Mouse (Mus musculus): ENCODE measurements at regions not wholly inside any gene's neighbourhood (a gene's known extent, or its start where the extent isn't known, plus 50 kb on each side); places are given as distances from the start of the nearest gene placed in this dataset.
A peak's percentile ranks its signal among the peaks of the same experiment; 100 is the strongest.

- H3K9me3 ChIP-seq (replicated peaks; ENCODE audit: control insufficient read depth, low read length): no peaks in the 10 kb centered on the region
- no peaks in the 10 kb centered on the region for H3K36me3 ChIP-seq (replicated peaks; ENCODE audit: control insufficient read depth, insufficient read depth, low read length)
- no peak overlapping the region for H3K4me2 ChIP-seq (ENCODE audit: low read depth, low read length)
- ATAC-seq (ENCODE audit: insufficient read depth, low read depth) (no peak), DNase-seq (ENCODE audit: low spot score) (no peak)
- no peak overlapping the region for H3K4me3 ChIP-seq (ENCODE audit: low read depth, low read length)
- H3K27ac ChIP-seq (ENCODE audit: low read depth): no peak overlapping the region
- no peaks in the 10 kb centered on the region for H3K4me1 ChIP-seq (ENCODE audit: control insufficient read depth, insufficient read depth)
- no peak for TF ChIP-seq EP300 (IDR thresholded peaks at IDR 0.05; ENCODE audit: low read depth)
- no peak for TF ChIP-seq CTCF (IDR thresholded peaks at IDR 0.05; ENCODE audit: low read depth)
- 36% methylated on average over 1 of the region's 1 CpGs for WGBS
- no peak overlapping the region for H3K9ac ChIP-seq (replicated peaks; ENCODE audit: low read depth, low read length)
- no peaks in the 10 kb centered on the region for H3K27me3 ChIP-seq (ENCODE audit: control insufficient read depth, insufficient read depth, low read length)
Observed at GRCm38 (mm10) chr1:185539458-185539857, 84.8 kb downstream of the Slc30a10 start.

- TF ChIP-seq EP300 (IDR thresholded peaks at IDR 0.05; ENCODE audit: low read depth): no peak
- peak; percentile 64 for TF ChIP-seq CTCF (IDR thresholded peaks at IDR 0.05; ENCODE audit: low read depth)
Observed at GRCm38 (mm10) chr1:185546346-185546745, 91.7 kb downstream of the Slc30a10 start.

GRCm38 (mm10) chr1:185572761-185573530, 118.3 kb downstream of the Slc30a10 start:
- Histone ChIP-seq H3K27ac (ENCODE audit: low read depth) (no peak overlapping the region), H3K4me3 (ENCODE audit: low read depth, low read length) (no peak overlapping the region), H3K9ac (replicated peaks; ENCODE audit: low read depth, low read length) (no peak overlapping the region), H3K4me2 (ENCODE audit: low read depth, low read length) (no peak overlapping the region), H3K36me3 (replicated peaks; ENCODE audit: control insufficient read depth, insufficient read depth, low read length) (no peaks in the 10 kb centered on the region), H3K9me3 (replicated peaks; ENCODE audit: control insufficient read depth, low read length) (no peaks in the 10 kb centered on the region), H3K4me1 (ENCODE audit: control insufficient read depth, insufficient read depth) (no peaks in the 10 kb centered on the region), H3K27me3 (ENCODE audit: control insufficient read depth, insufficient read depth, low read length) (no peaks in the 10 kb centered on the region)
- no peak for TF ChIP-seq EP300 (IDR thresholded peaks at IDR 0.05; ENCODE audit: low read depth)
- no peak for ATAC-seq (ENCODE audit: insufficient read depth, low read depth)
- no peak for DNase-seq (ENCODE audit: low spot score)
- 51% methylated on average over 9 of the region's 9 CpGs for whole genome bisulfite sequencing

More at GRCm38 (mm10) chr1:185546346-185546745, 91.7 kb downstream of the Slc30a10 start:
- Histone ChIP-seq H3K9me3 (replicated peaks; ENCODE audit: control insufficient read depth, low read length) (no peaks in the 10 kb centered on the region), H3K36me3 (replicated peaks; ENCODE audit: control insufficient read depth, insufficient read depth, low read length) (no peaks in the 10 kb centered on the region), H3K9ac (replicated peaks; ENCODE audit: low read depth, low read length) (no peak overlapping the region), H3K4me1 (ENCODE audit: control insufficient read depth, insufficient read depth) (no peaks in the 10 kb centered on the region), H3K27ac (ENCODE audit: low read depth) (no peak overlapping the region), H3K27me3 (ENCODE audit: control insufficient read depth, insufficient read depth, low read length) (no peaks in the 10 kb centered on the region), H3K4me3 (ENCODE audit: low read depth, low read length) (no peak overlapping the region), H3K4me2 (ENCODE audit: low read depth, low read length) (no peak overlapping the region)
- DNase-seq (ENCODE audit: low spot score) (peak; percentile 36), ATAC-seq (ENCODE audit: insufficient read depth, low read depth) (no peak)

GRCm38 (mm10) chr1:185574978-185575377, 120.3 kb downstream of the Slc30a10 start:
- no peaks in the 10 kb centered on the region for H3K27me3 ChIP-seq (ENCODE audit: control insufficient read depth, insufficient read depth, low read length)
- no peaks in the 10 kb centered on the region for H3K4me1 ChIP-seq (ENCODE audit: control insufficient read depth, insufficient read depth)
- TF ChIP-seq EP300 (IDR thresholded peaks at IDR 0.05; ENCODE audit: low read depth) (no peak), CTCF (IDR thresholded peaks at IDR 0.05; ENCODE audit: low read depth) (no peak)
- H3K36me3 ChIP-seq (replicated peaks; ENCODE audit: control insufficient read depth, insufficient read depth, low read length): no peaks in the 10 kb centered on the region
- no peak overlapping the region for H3K4me2 ChIP-seq (ENCODE audit: low read depth, low read length)
- no peaks in the 10 kb centered on the region for H3K9me3 ChIP-seq (replicated peaks; ENCODE audit: control insufficient read depth, low read length)
- DNase-seq (ENCODE audit: low spot score) (no peak), ATAC-seq (ENCODE audit: insufficient read depth, low read depth) (no peak)
- H3K4me3 ChIP-seq (ENCODE audit: low read depth, low read length): no peak overlapping the region
- H3K9ac ChIP-seq (replicated peaks; ENCODE audit: low read depth, low read length): no peak overlapping the region
- no peak overlapping the region for H3K27ac ChIP-seq (ENCODE audit: low read depth)
- 50% methylated on average over 4 of the region's 4 CpGs for WGBS

- 74% methylated on average over 1 of the region's 1 CpGs for WGBS
- no peak for TF ChIP-seq CTCF (IDR thresholded peaks at IDR 0.05; ENCODE audit: low read depth)
- TF ChIP-seq EP300 (IDR thresholded peaks at IDR 0.05; ENCODE audit: low read depth): no peak
- no peaks in the 10 kb centered on the region for H3K9me3 ChIP-seq (replicated peaks; ENCODE audit: control insufficient read depth, low read length)
Observed at GRCm38 (mm10) chr1:185579824-185580223, 125.2 kb downstream of the Slc30a10 start.

More at GRCm38 (mm10) chr1:185579824-185580223, 125.2 kb downstream of the Slc30a10 start:
- Histone ChIP-seq H3K36me3 (replicated peaks; ENCODE audit: control insufficient read depth, insufficient read depth, low read length) (no peaks in the 10 kb centered on the region), H3K27me3 (ENCODE audit: control insufficient read depth, insufficient read depth, low read length) (no peaks in the 10 kb centered on the region), H3K4me2 (ENCODE audit: low read depth, low read length) (no peak overlapping the region), H3K27ac (ENCODE audit: low read depth) (no peak overlapping the region), H3K9ac (replicated peaks; ENCODE audit: low read depth, low read length) (no peak overlapping the region), H3K4me3 (ENCODE audit: low read depth, low read length) (no peak overlapping the region), H3K4me1 (ENCODE audit: control insufficient read depth, insufficient read depth) (no peaks in the 10 kb centered on the region)
- ATAC-seq (ENCODE audit: insufficient read depth, low read depth): no peak
- no peak for DNase-seq (ENCODE audit: low spot score)
